Mouse (Mus musculus) G1E-ER4 (cell line): ENCODE data around the gene Zfr2. TPM values are rescaled to one million over a fixed set of nuclear protein-coding genes. Genes with fewer than 3 reads are reported as not detected.

Source experiments
- GATA1 ChIP-seq: IDR thresholded peaks from one replicate; pipeline ENCODE4 v1.8.0; 2012; ENCODE audit warnings: low read length, inconsistent platforms
- polyA plus RNA-seq: library from polyadenylated mRNA; stranded (reverse); fragments of >175 nt; gene quantifications from 2 replicates; pipeline ENCODE4 v1.2.3, GENCODE M21; 2012

Zfr2 gene
- polyA plus RNA-seq: 0.66 and 0.84 TPM in 2 replicates

GRCm38 (mm10) chr10:81232580-81233225 lies at the start of gene Zfr2:
Gene Zfr2, plus strand, starts transcription at chr10:81233155.
- no peak for TF ChIP-seq GATA1

- no peak for TF ChIP-seq GATA1
Observed at GRCm38 (mm10) chr10:81183805-81184204, 49.1 kb upstream of the Zfr2 start, which contains the start of gene 4930442H23Rik. Gene 4930442H23Rik, minus strand, starts transcription at chr10:81183849.

GRCm38 (mm10) chr10:81184765-81185164 lies 48.2 kb upstream of the Zfr2 start:
- no peak for TF ChIP-seq GATA1

- TF ChIP-seq GATA1: no peak
Observed at GRCm38 (mm10) chr10:81187161-81187560, 45.8 kb upstream of the Zfr2 start.

GRCm38 (mm10) chr10:81189821-81190220 lies 43.1 kb upstream of the Zfr2 start:
- no peak for TF ChIP-seq GATA1

- TF ChIP-seq GATA1: no peak
Observed at GRCm38 (mm10) chr10:81190236-81190911, 42.6 kb upstream of the Zfr2 start.

- TF ChIP-seq GATA1: no peak
Observed at GRCm38 (mm10) chr10:81190912-81191321, 42.0 kb upstream of the Zfr2 start.

- TF ChIP-seq GATA1: no peak
Observed at GRCm38 (mm10) chr10:81191342-81191982, 41.5 kb upstream of the Zfr2 start.

- no peak for TF ChIP-seq GATA1
Observed at GRCm38 (mm10) chr10:81192270-81192967, 40.5 kb upstream of the Zfr2 start.

- no peak for TF ChIP-seq GATA1
Observed at GRCm38 (mm10) chr10:81192968-81193501, 39.9 kb upstream of the Zfr2 start.

- no peak for TF ChIP-seq GATA1
Observed at GRCm38 (mm10) chr10:81193991-81194774, 38.8 kb upstream of the Zfr2 start.

- TF ChIP-seq GATA1: no peak
Observed at GRCm38 (mm10) chr10:81195300-81195699, 37.7 kb upstream of the Zfr2 start.

- TF ChIP-seq GATA1: no peak
Observed at GRCm38 (mm10) chr10:81196470-81197065, 36.4 kb upstream of the Zfr2 start.

- no peak for TF ChIP-seq GATA1
Observed at GRCm38 (mm10) chr10:81197305-81197704, 35.6 kb upstream of the Zfr2 start.
